Mouse (Mus musculus) heart, postnatal 36 days (tissue): Measurements from ENCODE around the gene Tmc7. TPM values are rescaled to one million over a fixed set of nuclear protein-coding genes. Genes with fewer than 3 reads are reported as not detected.

Experiments
- DNase-seq, 2 experiments: peaks; one replicate each; pipeline ENCODE4 v3.0.0; 2021 to 2022
- intact Hi-C: fragments of 180-260 bp; cut with DNase I; formaldehyde crosslinking; loops from one replicate; pipeline ENCODE4 v1.15.1; 2025
- total RNA-seq, 2 experiments: library from RNA; stranded (reverse); gene quantifications; 2 replicates each; pipeline ENCODE4 v1.2.3; 2021

Gene Tmc7
- total RNA-seq, 2 experiments from 2014 or later, result 6.2 to 7.1 TPM

- intact Hi-C loops, result loop anchor here (1.0 to 2.0 kb wide), 3 partner anchors 28 to 213 kb away; partner anchors contain the start of genes Itpripl2 and Syt17
- DNase-seq, result peak; percentile 85 to 90
These were observed 65.8 kb downstream of the Tmc7 start for GRCm38 (mm10) chr7:118518687-118519086.

GRCm38 (mm10) chr7:118517819-118518218, 66.7 kb downstream of the Tmc7 start:
- intact Hi-C loops, result loop anchor here (1.0 to 2.0 kb wide), 2 partner anchors 27 to 70 kb away; partner anchors contain the start of genes Itpripl2 and Syt17
- no peak for DNase-seq

GRCm38 (mm10) chr7:118508556-118508955, 76.0 kb downstream of the Tmc7 start:
- intact Hi-C loops, result no loop called here
- no peak for DNase-seq

DNA sequence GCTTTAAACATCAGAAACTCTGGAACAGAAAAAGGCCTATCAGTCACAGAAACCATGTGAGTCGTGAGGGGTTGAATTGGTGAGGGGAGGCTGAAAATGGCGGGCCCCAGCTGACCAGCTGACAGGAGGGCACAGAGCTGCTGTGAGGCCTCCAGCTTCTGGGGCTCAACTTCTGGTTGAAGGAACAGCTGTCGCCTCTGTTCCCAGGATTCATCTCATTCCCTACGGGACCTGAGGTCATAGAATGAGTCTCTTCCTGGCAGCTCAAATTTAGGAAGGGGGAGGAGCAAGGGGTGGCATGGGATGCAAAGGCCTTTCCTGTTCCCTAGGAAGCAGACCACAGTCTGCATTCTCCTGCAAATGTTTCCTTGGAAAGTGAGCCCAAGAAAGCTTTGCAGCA, 80.7 kb downstream of the Tmc7 start:
- intact Hi-C loops, result no loop called here
- DNase-seq, result no peak

DNA sequence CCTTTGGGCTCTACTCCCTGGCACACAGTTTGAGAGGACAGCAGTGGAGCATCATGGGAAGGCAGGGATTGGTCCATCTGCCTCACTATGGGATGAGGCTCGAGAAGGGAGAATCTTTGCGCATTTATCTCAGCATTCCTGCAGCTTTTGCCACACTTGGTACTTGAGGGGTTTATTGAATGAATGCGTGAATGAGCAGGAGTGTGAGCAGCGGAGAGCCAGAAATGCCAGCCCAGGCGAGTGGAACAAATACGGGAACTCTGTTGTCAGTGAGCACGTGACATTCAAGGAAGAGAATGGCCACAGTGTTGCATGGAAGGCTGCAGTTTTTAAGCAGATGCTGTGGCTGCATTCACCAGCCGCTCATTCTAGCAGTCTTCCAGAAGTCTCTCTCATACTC, 82.2 kb downstream of the Tmc7 start:
- DNase-seq, result no peak
- intact Hi-C loops, result no loop called here

- intact Hi-C loops, result no loop called here
- DNase-seq, result no peak
These were observed 84.6 kb downstream of the Tmc7 start for GRCm38 (mm10) chr7:118499784-118500435.

GRCm38 (mm10) chr7:118498984-118499783, 85.4 kb downstream of the Tmc7 start:
- no peak for DNase-seq
- intact Hi-C loops, result no loop called here

DNA sequence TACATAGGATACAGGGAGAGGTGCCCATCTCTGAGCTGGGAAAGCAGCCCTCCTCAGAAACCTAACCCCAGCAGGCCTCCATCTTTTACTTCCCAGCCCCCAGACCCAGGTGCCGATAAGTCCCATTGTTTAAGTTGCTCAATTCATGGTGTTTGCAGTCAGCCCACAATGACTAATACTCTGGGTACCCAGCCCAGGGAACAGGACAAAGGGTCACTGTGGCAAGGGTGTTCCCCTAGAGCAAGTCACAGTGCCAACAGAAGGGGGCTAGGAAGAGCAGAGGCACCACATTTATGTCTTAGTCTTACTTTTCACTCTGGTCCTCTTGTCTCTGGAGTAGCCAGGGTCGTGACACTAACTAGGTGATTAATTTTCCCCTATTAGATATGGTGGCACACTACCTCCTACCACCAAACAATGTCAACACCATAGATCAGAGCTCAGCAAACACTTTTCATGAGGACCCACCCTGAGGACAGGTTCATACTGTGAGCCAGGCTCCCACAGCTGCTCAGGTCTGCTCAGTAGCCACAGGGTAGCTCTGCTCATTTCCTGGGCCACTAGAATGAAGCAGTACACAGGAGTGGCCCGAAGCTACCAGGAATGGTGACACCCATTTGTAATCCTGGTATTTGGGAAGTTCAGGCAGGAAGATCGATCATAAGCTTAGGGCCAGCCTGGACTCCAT, 89.5 kb downstream of the Tmc7 start:
- no peak for DNase-seq
- intact Hi-C loops, result no loop called here

DNA sequence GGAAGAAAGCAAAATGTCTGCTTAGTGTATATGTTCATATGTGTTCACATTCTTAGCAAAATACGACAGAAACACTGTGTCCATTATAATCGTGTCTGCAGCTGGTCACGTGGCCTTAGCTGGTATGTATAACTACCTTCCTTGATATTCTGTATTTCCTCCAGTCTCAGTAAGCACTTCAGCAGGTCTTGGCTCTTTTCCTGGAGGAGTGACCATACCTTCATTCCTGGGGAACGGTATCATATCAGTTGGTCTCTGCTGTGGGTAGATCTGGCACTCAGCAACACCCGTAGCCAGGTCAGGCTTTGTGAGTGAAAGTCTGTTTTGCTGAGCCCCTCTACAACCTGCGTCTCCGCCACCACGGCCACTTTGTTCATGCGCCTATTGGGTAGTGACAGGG, 90.6 kb downstream of the Tmc7 start:
- intact Hi-C loops, result no loop called here
- DNase-seq, result no peak

- intact Hi-C loops, result loop anchor here (2.0 kb wide), 2 partner anchors 27 to 43 kb away; partner anchors contain the start of gene Syt17
- peak; percentile 86 to 90 for DNase-seq
These were observed 92.9 kb downstream of the Tmc7 start, which contains the start of gene Itpripl2 for GRCm38 (mm10) chr7:118491431-118492147. Itpripl2 (minus strand) TSS chr7:118491975.

DNA sequence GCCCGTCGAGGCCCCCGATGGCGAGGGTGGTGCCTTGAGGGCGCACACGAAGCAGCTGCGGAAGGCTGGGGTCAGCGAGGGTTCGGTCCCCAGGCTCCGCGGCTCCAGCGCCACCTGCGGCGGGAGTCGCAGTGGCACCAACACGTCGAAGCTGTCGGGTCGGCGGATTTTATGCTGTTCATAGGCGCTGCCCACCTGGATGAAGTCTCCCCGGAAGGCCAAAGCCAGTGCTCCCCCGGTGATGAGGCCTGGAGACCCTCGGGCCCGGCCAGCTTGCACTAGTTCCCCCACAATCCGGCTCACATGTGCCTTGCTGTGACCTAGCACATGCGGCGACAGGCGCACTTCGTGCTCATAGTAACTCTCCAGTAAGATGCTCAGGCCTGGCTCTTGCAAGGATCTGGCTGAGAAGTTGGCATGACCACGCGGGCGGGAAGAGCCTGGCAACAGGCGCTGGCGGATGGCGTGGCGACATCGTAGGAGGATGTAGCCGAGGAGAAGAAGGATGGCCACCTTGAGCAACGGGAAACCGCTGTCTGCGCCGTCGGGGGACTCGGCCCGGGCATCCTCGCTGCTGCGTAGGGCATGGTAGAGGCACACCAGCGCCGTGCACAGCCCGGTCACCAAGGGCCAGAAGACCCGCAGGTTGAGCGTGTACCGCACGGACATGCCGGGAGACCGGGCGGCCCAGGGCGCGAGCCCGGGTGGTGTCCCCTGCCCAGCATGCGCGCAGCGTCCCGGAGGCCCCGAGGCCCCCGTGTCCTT, 93.7 kb downstream of the Tmc7 start:
- intact Hi-C loops, result loop anchor here (2.0 kb wide), 2 partner anchors 28 to 42 kb away; partner anchors contain the start of gene Syt17

GRCm38 (mm10) chr7:118489706-118490665, 94.5 kb downstream of the Tmc7 start:
- intact Hi-C loops, result loop anchor here (1.0 to 2.0 kb wide), 3 partner anchors 20 to 41 kb away; partner anchors contain the start of gene Syt17
- DNase-seq, result peak; percentile 45 to 50

More for the DNA sequence above, 93.7 kb downstream of the Tmc7 start:
- peak; percentile 56 to 67 for DNase-seq

DNA sequence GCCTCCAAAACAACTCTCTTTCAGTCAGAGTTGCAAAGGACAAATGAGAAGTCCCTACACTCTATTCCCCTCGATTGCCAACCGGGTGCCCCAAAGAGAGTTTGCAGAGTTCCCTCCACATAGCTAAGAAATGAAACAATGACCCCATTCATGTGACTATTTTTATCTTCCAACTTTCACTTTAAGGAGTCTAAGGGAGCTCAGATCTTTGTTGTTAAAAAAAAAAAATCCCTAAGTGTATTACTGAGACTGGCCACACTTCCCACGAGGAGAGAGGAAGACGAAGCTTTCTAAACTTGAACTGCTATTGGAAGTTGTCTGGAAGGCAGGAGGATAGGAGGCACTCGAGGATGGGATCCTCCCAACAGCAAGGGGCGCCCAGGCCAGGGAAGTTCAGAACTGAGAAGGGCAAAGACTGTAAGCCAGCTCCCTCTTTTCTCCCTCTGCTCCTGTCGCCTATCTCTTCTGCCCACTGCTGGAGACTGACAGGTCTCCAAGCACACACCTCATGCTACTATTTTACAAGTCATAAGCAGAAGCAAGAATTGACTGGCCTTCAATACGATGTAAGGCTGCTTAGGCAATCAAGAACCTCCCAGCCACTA, 96.4 kb downstream of the Tmc7 start:
- intact Hi-C loops, result no loop called here
- DNase-seq, result no peak

DNA sequence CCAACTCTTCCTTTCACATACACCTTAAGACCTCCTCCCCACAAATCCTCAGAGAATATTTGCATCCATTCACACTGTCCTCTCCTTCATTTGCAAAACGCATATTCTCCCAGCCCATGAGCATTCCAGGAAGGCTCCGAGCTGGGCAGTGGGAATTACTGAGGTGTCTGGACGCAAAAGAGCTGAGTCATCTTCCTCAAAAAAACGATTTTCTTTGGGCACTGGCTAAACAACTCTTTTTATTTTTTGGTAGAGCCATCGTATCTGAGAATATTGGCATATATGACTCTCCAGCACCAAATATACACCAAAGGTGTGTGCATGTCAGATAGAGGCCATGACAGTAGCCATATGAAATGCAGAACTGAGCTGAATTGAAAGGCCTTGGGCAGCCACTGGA, 97.6 kb downstream of the Tmc7 start:
- intact Hi-C loops, result no loop called here
- DNase-seq, result no peak
